Comparison of ENCODE assay signal across 9 mouse cellular contexts in genomic region chr13:35886121-35886725, GRCm38 (mm10). TPM values are rescaled to one million over a fixed set of nuclear protein-coding genes. Genes with fewer than 3 reads are reported as not detected.
A peak's percentile ranks its signal among the peaks of the same experiment; 100 is the strongest.
DNase-seq lines count a peak whose midpoint lies in the region; ATAC-seq and TF ChIP-seq lines count a peak whose summit lies in the region.
"Had no signal": no experiment of that assay in that cellular context is flagged by ENCODE, and none has a peak within 500 bp of the region (broad histone marks: within the 10 kb centered on the region; RNA-seq: fewer than 3 reads in every experiment).

No protein-coding gene starts in this region.

- no peak overlapping the region for H3K4me3 ChIP-seq in ES-E14 (ENCODE audit: insufficient read depth in 1 of 2, low read depth in 1 of 2, low read length in 2 of 2, poor library complexity in 1 of 2, severe bottlenecking in 1 of 2)
- H3K4me3 ChIP-seq in heart, embryonic 11.5 days (ENCODE audit: low read depth, low read length) = no peak overlapping the region
- no peak overlapping the region for H3K4me3 ChIP-seq in limb, embryonic 13.5 days
- H3K4me3 ChIP-seq: erythroblast, embryonic 14.5 days had no signal

- in situ Hi-C loops in ES-E14 (cut with MboI; ENCODE audit: low sequenced_read_pairs in 2 of 2, unreplicated experiment in 2 of 2) = no loop called here

- 31% methylated on average over 15 of the region's 15 CpGs for WGBS in heart, embryonic 11.5 days (ENCODE audit: insufficient replicate concordance)
- WGBS in limb, embryonic 13.5 days = 32% methylated on average over 15 of the region's 15 CpGs

- ATAC-seq in heart, embryonic 11.5 days (replicated peaks; ENCODE audit: insufficient number of reproducible peaks, low FRiP score, low TSS enrichment) = no peak
- no peak for ATAC-seq in limb, embryonic 13.5 days (ENCODE audit: low FRiP score, low read depth)

- peaks cover 0 to 4% of the 10 kb centered on the region in 2 experiments; a peak in 1 of 4 replicates for H3K4me1 ChIP-seq in ES-E14 (ENCODE audit: control insufficient read depth in 2 of 2, insufficient read depth in 2 of 2, low read length in 2 of 2, poor library complexity in 1 of 2)
- H3K4me1 ChIP-seq in heart, embryonic 11.5 days (ENCODE audit: control insufficient read depth, insufficient read depth, low read length) = no peaks in the 10 kb centered on the region
- peaks cover 19% of the 10 kb centered on the region for H3K4me1 ChIP-seq in limb, embryonic 13.5 days

- no peak overlapping the region for H3K9ac ChIP-seq in ES-E14 (ENCODE audit: insufficient read depth, low read depth, low read length, poor library complexity, severe bottlenecking)
- H3K9ac ChIP-seq in heart, embryonic 11.5 days (ENCODE audit: low read depth, low read length) = 0 out of 2 replicates have a peak overlapping the region, but pooled peaks have one; percentile 6
- H3K9ac ChIP-seq in limb, embryonic 13.5 days = no peak overlapping the region

- no peaks in the 10 kb centered on the region for H3K36me3 ChIP-seq in ES-E14 (ENCODE audit: control insufficient read depth, insufficient read depth, low read length, poor library complexity, severe bottlenecking)
- no peaks in the 10 kb centered on the region for H3K36me3 ChIP-seq in heart, embryonic 11.5 days (ENCODE audit: control insufficient read depth, insufficient read depth, low read length)
- H3K36me3 ChIP-seq in limb, embryonic 13.5 days = no peaks in the 10 kb centered on the region

- H3K27ac ChIP-seq in ES-E14 (ENCODE audit: insufficient read depth, low read depth, low read length, poor library complexity, severe bottlenecking) = no peak overlapping the region
- no peak overlapping the region for H3K27ac ChIP-seq in heart, embryonic 11.5 days (ENCODE audit: low read depth, low read length)
- H3K27ac ChIP-seq in limb, embryonic 13.5 days = no peak overlapping the region

- no peaks in the 10 kb centered on the region for H3K27me3 ChIP-seq in heart, embryonic 11.5 days (ENCODE audit: control insufficient read depth, insufficient read depth, low read length)
- H3K27me3 ChIP-seq in limb, embryonic 13.5 days = no peaks in the 10 kb centered on the region

- no peaks in the 10 kb centered on the region for H3K9me3 ChIP-seq in ES-E14 (ENCODE audit: control insufficient read depth, insufficient read depth, low read depth, low read length)
- 0 out of 2 replicates have a peak, but pooled peaks cover 2% of the 10 kb centered on the region for H3K9me3 ChIP-seq in heart, embryonic 11.5 days (replicated peaks; ENCODE audit: control insufficient read depth, low read length)
- H3K9me3 ChIP-seq in limb, embryonic 13.5 days = peaks cover 5% of the 10 kb centered on the region

- peak; percentile 32 for DNase-seq in layer of hippocampus, adult 11-12 months (ENCODE audit: low spot score)
- no peak for DNase-seq in layer of hippocampus, postnatal 14 days (ENCODE audit: low spot score in 2 of 2)
- peak; percentile 51 for DNase-seq in ES-E14 (ENCODE audit: low read depth, low spot score)
- DNase-seq in cerebellum, postnatal 25 days = peak; percentile 35 to 52
- DNase-seq in ovary, postnatal 36 days (ENCODE audit: low spot score) = peak; percentile 72
- no peak for DNase-seq in frontal cortex, postnatal 25 days (ENCODE audit: low spot score in 2 of 2)

- H3K4me2 ChIP-seq in heart, embryonic 11.5 days = no peak overlapping the region
- H3K4me2 ChIP-seq in limb, embryonic 13.5 days (replicated peaks) = peak overlapping the region; percentile 17; the same call in 1 of the 2 replicates

TF ChIP-seq in ES-E14, 5 proteins besides CTCF, POLR2A, EP300 and RAD21:
- TF ChIP-seq MAFK (IDR thresholded peaks at IDR 0.05; ENCODE audit: insufficient read depth, low read depth, low read length) = no peak
- TF ChIP-seq HCFC1 (IDR thresholded peaks at IDR 0.05; ENCODE audit: borderline replicate concordance, insufficient read depth, low read length) = no peak
- no peak for TF ChIP-seq CHD2 (IDR thresholded peaks at IDR 0.05; ENCODE audit: low read depth, low read length)
- no peak for TF ChIP-seq ZNF384 (IDR thresholded peaks at IDR 0.05; ENCODE audit: low read depth, low read length)
- TF ChIP-seq ZC3H11A (IDR thresholded peaks at IDR 0.05; ENCODE audit: borderline replicate concordance, low read depth, low read length) = no peak

RNA-seq across cellular contexts. Expression of gene Rpp40, which starts 19.9 kb away (rescaled TPM):
- total RNA-seq in layer of hippocampus, postnatal 14 days (2021) = 1 to 10 TPM; 2.7 to 7.2 TPM
- total RNA-seq in ES-E14 (2012; rRNA removed) = 30.0 and 35.9 TPM in 2 replicates
- polyA plus RNA-seq in heart, embryonic 11.5 days (2014; fragmentation: Nextera tagmentation; extraction: Ambion mirVana) = 13.4 and 14.0 TPM in 2 replicates
- polyA plus RNA-seq in limb, embryonic 13.5 days (2015; fragmentation: Nextera tagmentation; extraction: Ambion mirVana) = 21.7 and 22.0 TPM in 2 replicates

Comparison
In these comparisons a context has a peak if more than half of its experiments do, and no peak if none do; other contexts are left out.
1. DNase-seq: peak in layer of hippocampus, adult 11-12 months (single experiment), ES-E14 (single experiment), cerebellum, postnatal 25 days (2 of 2) and ovary, postnatal 36 days (single experiment); none in layer of hippocampus, postnatal 14 days (0 of 2) and frontal cortex, postnatal 25 days (0 of 2).